Mouse (Mus musculus) thymus, postnatal 10 days (tissue): Measurements from ENCODE around the gene Trf.

Experiments used
- DNase-seq, 2 experiments: peaks; one replicate each; pipeline ENCODE4 v3.0.0; 2021; ENCODE audit warnings: low spot score in 2 of 2

Trf gene

GRCm38 (mm10) chr9:103154568-103154967 lies 75.7 kb downstream of the Trf start:
- no peak for DNase-seq
